Mouse (Mus musculus) hindbrain, embryonic 16.5 days (tissue): Measurements from ENCODE around the gene Nyap1. TPM values are rescaled to one million over a fixed set of nuclear protein-coding genes. Genes with fewer than 3 reads are reported as not detected.

Source experiments
- ATAC-seq: fragments of 200-750 bp; cut with Nextera tagmentation; 2 replicates; pipeline ENCODE4 v1.8.0; 2017; ENCODE audit warnings: moderate TSS enrichment, moderate library complexity
- H3K27ac ChIP-seq: fragments of 300-500 bp; sonication (generic); 2 replicates; pipeline ENCODE4 v1.5.1; 2014; ENCODE audit warnings: low read depth, mild to moderate bottlenecking, control low read depth, low read length, moderate library complexity
- H3K27me3 ChIP-seq: fragments of 300-500 bp; sonication (generic); replicated peaks from 2 replicates; pipeline ENCODE4 v1.6.1; 2014; ENCODE audit warnings: low read length; ENCODE audit not compliant: control insufficient read depth, insufficient read depth
- H3K36me3 ChIP-seq: fragments of 300-500 bp; sonication (generic); 2 replicates; pipeline ENCODE4 v1.6.1; 2014; ENCODE audit warnings: mild to moderate bottlenecking, low read length, moderate library complexity, mixed read lengths; ENCODE audit not compliant: control insufficient read depth, insufficient read depth
- H3K4me1 ChIP-seq: fragments of 300-500 bp; sonication (generic); 2 replicates; pipeline ENCODE4 v1.6.1; 2014; ENCODE audit warnings: low read depth, low read length; ENCODE audit not compliant: control insufficient read depth, insufficient read depth
- H3K4me2 ChIP-seq: fragments of 300-500 bp; sonication (generic); 2 replicates; pipeline ENCODE4 v1.6.1; 2014; ENCODE audit warnings: mild to moderate bottlenecking, low read length, control low read depth, moderate library complexity
- H3K4me3 ChIP-seq: fragments of 300-500 bp; sonication (generic); 2 replicates; pipeline ENCODE4 v1.5.1; 2014; ENCODE audit warnings: mild to moderate bottlenecking, low read length, control low read depth, moderate library complexity
- H3K9ac ChIP-seq: fragments of 300-500 bp; sonication (generic); 2 replicates; pipeline ENCODE4 v1.6.1; 2014; ENCODE audit warnings: low read depth, mild to moderate bottlenecking, control low read depth, low read length, moderate library complexity
- H3K9me3 ChIP-seq: fragments of 300-500 bp; sonication (generic); 2 replicates; pipeline ENCODE4 v1.6.1; 2014; ENCODE audit warnings: mild to moderate bottlenecking, low read length, moderate library complexity; ENCODE audit not compliant: control insufficient read depth
- WGBS: fragments of 180-500 bp; shearing (Covaris S2); extraction: QIAGEN DNeasy Blood & Tissue Kit; methylation state at CpG from one replicate; pipeline ENCODE4 v1.1.7; 2014; 5-methylcytosine and 5-hydroxymethylcytosine counted together
- polyA plus RNA-seq: library from polyadenylated mRNA; unstranded; fragments of >200 nt; fragmentation: Nextera tagmentation; extraction: Ambion mirVana; gene quantifications from 2 replicates; pipeline ENCODE4 v1.2.1, GENCODE M21; 2015

Gene Nyap1
- polyA plus RNA-seq, 1 experiment from 2014 or later, result 44.0 TPM

DNA sequence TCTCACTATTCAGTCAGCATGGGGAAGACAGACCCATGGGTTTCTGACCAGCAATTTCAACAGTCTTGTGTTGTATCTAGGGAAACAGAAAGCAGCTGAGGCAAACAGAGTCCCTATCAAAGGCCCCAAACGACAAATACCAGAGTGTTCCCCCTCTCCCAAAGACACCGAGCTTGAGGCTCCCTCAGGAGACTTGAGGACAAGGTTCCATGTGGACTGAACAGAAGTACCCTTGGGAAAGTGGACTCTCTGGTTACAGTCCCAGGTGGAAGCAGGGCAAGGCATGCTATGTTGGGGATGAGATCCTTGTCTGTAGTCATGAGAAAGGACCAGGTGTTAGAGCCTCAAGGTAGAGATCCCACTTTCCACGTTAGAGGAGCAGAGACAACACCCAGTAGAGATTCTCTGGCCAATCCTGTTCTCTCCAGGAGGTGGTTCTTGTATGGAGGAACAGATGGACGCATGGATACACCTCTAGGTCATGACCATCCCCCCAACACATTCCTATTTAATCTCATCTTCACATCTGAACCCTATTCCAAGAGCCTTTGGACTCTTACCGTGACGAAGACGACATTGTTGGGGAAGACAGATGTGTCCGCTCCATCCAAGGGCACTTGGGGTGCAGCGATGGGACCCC, 42.6 kb upstream of the Nyap1 start:
- Histone ChIP-seq H3K4me1 (peaks cover 45% of the 10 kb centered on the region), H3K9me3 (no peaks in the 10 kb centered on the region), H3K36me3 (peaks cover 19% of the 10 kb centered on the region; the same call in 1 of the 2 replicates), H3K4me2 (peak overlapping the region; percentile 73), H3K4me3 (peak overlapping the region; percentile 77), H3K27me3 (no peaks in the 10 kb centered on the region), H3K27ac (no peak overlapping the region), H3K9ac (peak overlapping the region; percentile 2; the same call in 1 of the 2 replicates)
- ATAC-seq, result no peak
- 68% methylated on average over 9 of the region's 9 CpGs for WGBS

GRCm38 (mm10) chr5:137782776-137783522, 41.5 kb upstream of the Nyap1 start:
- 81% methylated on average over 13 of the region's 13 CpGs for WGBS
- peak overlapping the region; percentile 40; the same call in 1 of the 2 replicates for H3K9ac ChIP-seq

GRCm38 (mm10) chr5:137781661-137782060, 40.3 kb upstream of the Nyap1 start:
- Histone ChIP-seq H3K27me3 (no peaks in the 10 kb centered on the region), H3K4me1 (peaks cover 40% of the 10 kb centered on the region), H3K27ac (no peak overlapping the region), H3K9ac (no peak overlapping the region), H3K4me3 (no peak overlapping the region), H3K36me3 (peaks cover 19% of the 10 kb centered on the region; the same call in 1 of the 2 replicates), H3K4me2 (no peak overlapping the region), H3K9me3 (no peaks in the 10 kb centered on the region)
- 97% methylated on average over 7 of the region's 7 CpGs for WGBS
- ATAC-seq, result no peak

More at GRCm38 (mm10) chr5:137782776-137783522, 41.5 kb upstream of the Nyap1 start:
- Histone ChIP-seq H3K27ac (no peak overlapping the region), H3K4me1 (peaks cover 42% of the 10 kb centered on the region), H3K4me3 (peak overlapping the region; percentile 77), H3K9me3 (no peaks in the 10 kb centered on the region), H3K27me3 (no peaks in the 10 kb centered on the region), H3K36me3 (peaks cover 19% of the 10 kb centered on the region; the same call in 1 of the 2 replicates), H3K4me2 (peak overlapping the region; percentile 73)
- ATAC-seq, result no peak

DNA sequence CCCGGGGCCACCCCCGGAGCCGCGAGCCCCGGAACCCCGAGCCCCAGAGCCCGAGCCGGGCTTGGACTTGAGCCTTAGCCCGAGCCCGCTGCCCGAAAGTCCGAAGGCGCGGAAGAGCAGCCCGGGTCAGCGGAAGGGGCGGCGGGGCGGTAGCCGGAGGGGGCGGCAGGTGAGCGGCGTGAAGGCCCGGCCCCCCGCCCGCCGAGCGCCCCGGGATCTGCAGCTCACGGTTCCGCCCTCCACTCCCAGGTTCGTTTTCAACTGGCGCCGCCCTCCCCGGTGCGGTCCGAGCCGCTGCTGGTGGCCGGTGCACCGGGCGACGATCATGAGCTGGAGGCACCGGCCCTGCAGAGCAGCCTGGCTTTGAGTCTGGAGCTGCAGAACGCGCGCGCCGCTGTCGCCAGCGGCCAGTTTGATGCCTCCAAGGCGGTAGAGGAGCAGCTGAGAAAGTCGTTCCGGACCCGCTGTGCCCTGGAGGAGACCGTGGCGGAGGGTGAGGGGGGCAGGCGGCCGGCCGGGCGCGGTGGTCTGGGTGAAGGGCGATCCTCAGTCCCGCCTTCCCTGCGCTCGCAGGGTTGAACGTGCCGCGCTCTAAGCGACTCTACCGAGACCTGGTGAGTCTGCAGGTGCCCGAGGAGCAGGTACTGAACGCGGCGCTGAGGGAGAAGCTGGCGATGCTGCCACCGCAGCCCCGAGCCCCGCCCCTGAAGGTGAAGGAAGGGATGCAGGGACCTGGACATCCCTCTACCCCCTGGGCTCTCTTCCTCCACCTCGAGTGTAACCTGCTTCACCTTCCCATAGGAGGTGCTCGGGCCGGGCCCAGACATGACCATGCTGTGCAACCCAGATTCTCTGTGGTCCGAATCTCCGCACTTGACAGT, 37.9 kb upstream of the Nyap1 start:
- ATAC-seq, result peak; percentile 15; the same call in 1 of the 2 replicates
- Histone ChIP-seq H3K4me1 (peaks cover 30% of the 10 kb centered on the region), H3K4me3 (peak overlapping the region; percentile 90), H3K27me3 (no peaks in the 10 kb centered on the region), H3K36me3 (peaks cover 19% of the 10 kb centered on the region; the same call in 1 of the 2 replicates), H3K27ac (peak overlapping the region; percentile 93), H3K9ac (peak overlapping the region; percentile 97), H3K9me3 (no peaks in the 10 kb centered on the region), H3K4me2 (peak overlapping the region; percentile 92)
- WGBS, result 1% methylated on average over 49 of the region's 83 CpGs

GRCm38 (mm10) chr5:137778635-137779034, 37.2 kb upstream of the Nyap1 start, which contains the start of gene Ppp1r35:
Gene Ppp1r35, plus strand, starts transcription at chr5:137778849.
- ATAC-seq, result peak; percentile 97

GRCm38 (mm10) chr5:137777267-137777845, 35.9 kb upstream of the Nyap1 start:
- Histone ChIP-seq H3K9ac (no peak overlapping the region), H3K4me1 (peaks cover 11% of the 10 kb centered on the region), H3K4me2 (no peak overlapping the region), H3K27ac (no peak overlapping the region), H3K9me3 (no peaks in the 10 kb centered on the region), H3K36me3 (peaks cover 13% of the 10 kb centered on the region; the same call in 1 of the 2 replicates), H3K4me3 (no peak overlapping the region), H3K27me3 (no peaks in the 10 kb centered on the region)
- WGBS, result 81% methylated on average over 7 of the region's 7 CpGs
- ATAC-seq, result no peak

More at GRCm38 (mm10) chr5:137778635-137779034, 37.2 kb upstream of the Nyap1 start, which contains the start of gene Ppp1r35:
- peak within 1 kb of the TSS; percentile 90 for H3K4me3 ChIP-seq
- no peaks in the 10 kb centered on the region for H3K9me3 ChIP-seq
- no peaks in the 10 kb centered on the region for H3K27me3 ChIP-seq
- H3K36me3 ChIP-seq, result peaks cover 19% of the 10 kb centered on the region; the same call in 1 of the 2 replicates
- peak within 1 kb of the TSS; percentile 97 for H3K9ac ChIP-seq
- peak within 1 kb of the TSS; percentile 93 for H3K27ac ChIP-seq
- WGBS, result 0% methylated on average over 31 of the region's 31 CpGs
- H3K4me1 ChIP-seq, result peaks cover 23% of the 10 kb centered on the region
- H3K4me2 ChIP-seq, result peak within 1 kb of the TSS; percentile 92

DNA sequence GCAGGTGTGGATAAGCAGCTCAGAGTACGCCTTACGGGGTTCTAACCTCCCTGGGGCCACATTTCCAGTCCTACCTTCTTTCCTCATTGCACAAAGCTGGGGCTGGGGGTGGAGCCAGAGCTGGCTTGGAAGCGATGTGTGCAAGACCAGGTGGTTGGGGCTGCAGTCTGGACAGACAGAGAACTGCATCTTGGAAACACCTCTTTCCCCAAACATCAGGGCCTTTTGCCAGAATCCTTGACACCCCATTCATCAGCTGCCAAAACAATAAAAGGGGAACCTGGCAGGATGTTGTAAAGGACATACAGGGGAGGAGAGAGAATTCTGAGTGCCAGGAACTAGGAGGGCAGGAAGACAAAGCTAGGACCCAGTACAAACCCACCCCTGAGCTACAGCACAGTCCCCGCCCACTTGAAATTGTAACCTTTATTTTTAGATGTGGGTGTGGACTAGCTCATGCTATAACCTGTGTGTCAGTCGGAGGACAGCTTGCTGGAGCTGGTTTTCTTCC, 35.1 kb upstream of the Nyap1 start:
- Histone ChIP-seq H3K9ac (no peak overlapping the region), H3K4me1 (peaks cover 9% of the 10 kb centered on the region), H3K27me3 (no peaks in the 10 kb centered on the region), H3K9me3 (no peaks in the 10 kb centered on the region), H3K4me3 (no peak overlapping the region), H3K36me3 (0 out of 2 replicates have a peak, but pooled peaks cover 6% of the 10 kb centered on the region), H3K4me2 (no peak overlapping the region), H3K27ac (no peak overlapping the region)
- ATAC-seq, result no peak
- WGBS, result 45% methylated on average over 5 of the region's 5 CpGs

DNA sequence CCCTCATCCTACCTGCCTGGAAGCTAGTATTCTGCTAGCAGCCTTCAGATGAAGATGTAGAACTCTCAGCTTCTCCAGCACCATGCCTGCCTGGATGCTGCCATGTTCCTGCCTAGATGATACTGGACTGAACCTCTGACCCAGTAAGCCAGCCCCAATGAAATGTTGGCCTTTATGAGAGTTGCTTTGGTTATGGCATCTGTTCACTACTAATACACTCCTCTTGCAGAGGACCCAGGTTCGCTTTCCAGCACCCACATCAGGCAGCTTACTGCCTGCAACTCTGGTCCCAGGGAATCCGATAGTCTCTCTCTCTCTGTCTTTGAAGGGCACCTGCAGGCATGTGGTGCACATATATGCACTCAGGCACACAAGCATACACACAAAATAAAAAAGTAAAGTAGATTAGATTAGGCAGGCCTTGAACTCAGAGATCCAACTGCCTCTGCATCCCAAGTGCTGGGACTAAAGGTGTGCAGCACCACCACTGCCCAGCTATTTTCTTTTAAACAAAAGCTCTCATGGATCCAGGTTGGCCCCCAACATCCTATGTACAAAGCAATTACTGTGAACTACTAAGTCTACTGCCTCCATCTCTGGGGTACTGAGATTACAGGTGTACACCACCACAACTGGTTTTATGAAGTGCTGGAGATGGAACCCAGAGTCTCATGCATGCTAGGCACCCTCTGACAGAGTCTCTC, 34.3 kb upstream of the Nyap1 start:
- Histone ChIP-seq H3K36me3 (no peaks in the 10 kb centered on the region), H3K4me1 (peaks cover 9% of the 10 kb centered on the region), H3K4me3 (no peak overlapping the region), H3K27me3 (no peaks in the 10 kb centered on the region), H3K4me2 (no peak overlapping the region), H3K27ac (no peak overlapping the region), H3K9me3 (no peaks in the 10 kb centered on the region), H3K9ac (no peak overlapping the region)
- ATAC-seq, result no peak
- 89% methylated on average over 2 of the region's 2 CpGs for WGBS
